Mouse (Mus musculus) skeletal muscle tissue, adult 2 months (tissue): ENCODE measurements around the gene Trappc2l.
"Not testable (repeated sequence)": the region's sequence is repeated elsewhere in the genome, so short reads cannot be mapped to it uniquely, and the experiment has no call there.

ENCODE experiments used
- DNase-seq: peaks from one replicate; pipeline ENCODE4 v3.0.0-alpha.2; 2012; ENCODE audit warnings: low read depth, low spot score

The Trappc2l gene

GRCm38 (mm10) chr8:122623844-122624642 is 12.6 kb downstream of the Trappc2l start:
- peak; percentile 57 for DNase-seq

DNA sequence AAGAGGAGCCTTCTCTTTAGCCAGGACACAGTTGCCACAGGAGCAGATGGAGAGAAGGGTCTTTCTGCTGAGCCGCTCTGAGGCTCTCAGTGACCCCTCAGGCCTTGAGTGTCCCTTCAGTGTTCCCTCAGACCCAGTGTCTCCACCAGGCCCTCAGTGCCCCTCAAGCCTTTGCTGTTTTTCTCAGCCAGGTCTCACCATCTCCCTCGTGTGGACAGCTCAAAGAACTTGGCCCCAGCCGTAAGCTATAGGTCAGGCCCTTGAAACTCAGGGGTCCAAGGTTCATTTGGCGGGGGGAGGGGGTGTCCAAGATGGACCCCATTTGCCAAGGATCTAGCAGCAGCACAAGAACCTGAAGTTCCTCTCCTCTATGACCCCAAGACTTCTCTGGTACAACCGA is 13.2 kb downstream of the Trappc2l start:
- no peak for DNase-seq

- DNase-seq, result no peak
These were observed 14.4 kb downstream of the Trappc2l start for GRCm38 (mm10) chr8:122625811-122626210.

DNA sequence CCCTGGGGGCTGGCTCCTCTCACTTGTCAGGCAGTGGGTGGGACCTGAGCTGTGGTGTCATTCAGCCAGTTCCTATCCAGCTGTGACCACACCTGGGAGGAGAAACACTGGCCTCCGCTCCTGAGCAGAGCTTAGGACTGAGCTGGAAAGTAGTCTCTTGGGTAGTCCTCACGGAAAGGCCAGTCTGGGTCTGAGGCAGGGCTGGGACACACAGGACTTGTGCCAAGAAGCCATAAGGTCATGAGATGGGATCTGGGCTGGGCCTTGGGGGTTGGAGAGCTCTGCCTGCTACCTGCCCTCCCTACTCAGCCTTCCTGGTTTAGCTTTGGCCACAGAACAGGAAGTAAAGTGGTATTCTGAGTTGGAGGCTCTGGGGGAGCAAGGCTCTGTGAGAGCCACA is 15.5 kb downstream of the Trappc2l start:
- no peak for DNase-seq

- DNase-seq, result no peak
These were observed 17.9 kb downstream of the Trappc2l start for GRCm38 (mm10) chr8:122629388-122629787.

DNA sequence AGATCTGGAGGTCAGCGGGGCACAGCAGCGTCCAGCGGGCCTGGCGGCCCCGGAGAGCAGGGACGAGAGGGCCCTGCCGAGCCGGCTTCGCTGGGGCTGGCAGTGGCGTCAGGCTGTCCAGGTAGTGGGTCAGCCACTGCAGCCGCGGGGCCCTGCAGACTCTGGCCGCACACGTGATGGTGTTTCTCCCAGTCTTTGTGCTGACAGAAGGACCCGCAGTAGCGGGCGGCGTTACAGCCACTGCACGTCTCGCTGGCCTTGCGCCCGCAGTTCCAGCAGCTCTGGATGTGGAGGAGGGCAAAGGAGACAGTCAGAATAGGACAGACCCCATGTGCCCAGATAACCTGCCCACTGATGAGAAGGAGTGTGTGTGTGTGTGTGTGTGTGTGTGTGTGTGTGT is 19.3 kb downstream of the Trappc2l start:
- no peak for DNase-seq

GRCm38 (mm10) chr8:122632134-122632533 is 20.7 kb downstream of the Trappc2l start:
- DNase-seq, result not testable (repeated sequence)

- DNase-seq, result no peak
These were observed 21.8 kb downstream of the Trappc2l start for GRCm38 (mm10) chr8:122633205-122633604.

- DNase-seq, result no peak
These were observed 24.7 kb downstream of the Trappc2l start for GRCm38 (mm10) chr8:122635878-122636802.

DNA sequence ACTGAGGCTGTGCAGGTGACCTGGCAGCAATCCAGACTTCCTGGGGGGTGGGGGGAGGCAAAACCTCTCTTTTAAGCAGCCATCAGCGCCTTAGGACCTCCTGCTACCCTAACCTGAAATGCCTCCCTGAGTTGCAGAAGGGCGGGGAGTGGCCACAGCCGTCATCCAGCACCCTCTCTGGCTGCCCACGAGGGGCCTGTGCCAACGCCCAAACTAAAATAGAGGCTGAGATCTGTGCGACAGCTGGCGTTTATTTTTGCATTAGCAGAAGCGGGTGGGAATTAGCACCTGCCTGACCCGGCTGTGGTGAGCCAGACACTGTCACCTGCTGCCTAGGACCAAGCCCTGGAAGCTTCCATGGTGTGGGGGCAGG is 25.3 kb downstream of the Trappc2l start:
- DNase-seq, result peak; percentile 94

DNA sequence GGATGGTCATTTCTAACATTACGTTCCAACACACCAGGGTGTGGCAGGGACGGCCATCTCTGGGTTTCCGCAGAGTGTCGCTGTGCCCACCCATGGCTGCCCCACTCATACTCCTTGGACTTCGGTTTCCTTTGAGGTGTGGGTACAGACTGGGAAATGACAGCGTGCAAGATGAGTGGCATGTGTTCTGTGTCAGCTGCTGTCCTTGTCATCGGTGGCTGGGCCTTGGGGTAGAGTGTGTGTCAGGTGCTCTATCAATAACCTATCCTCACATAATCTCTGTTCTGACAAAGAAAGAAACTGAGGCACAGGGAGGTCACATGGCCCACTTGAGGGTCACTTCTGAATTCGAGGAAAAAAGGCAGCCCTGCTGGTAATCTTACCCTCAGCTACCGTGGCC is 25.8 kb downstream of the Trappc2l start:
- DNase-seq, result no peak

- no peak for DNase-seq
These were observed 27.2 kb downstream of the Trappc2l start for GRCm38 (mm10) chr8:122638601-122639000.

DNA sequence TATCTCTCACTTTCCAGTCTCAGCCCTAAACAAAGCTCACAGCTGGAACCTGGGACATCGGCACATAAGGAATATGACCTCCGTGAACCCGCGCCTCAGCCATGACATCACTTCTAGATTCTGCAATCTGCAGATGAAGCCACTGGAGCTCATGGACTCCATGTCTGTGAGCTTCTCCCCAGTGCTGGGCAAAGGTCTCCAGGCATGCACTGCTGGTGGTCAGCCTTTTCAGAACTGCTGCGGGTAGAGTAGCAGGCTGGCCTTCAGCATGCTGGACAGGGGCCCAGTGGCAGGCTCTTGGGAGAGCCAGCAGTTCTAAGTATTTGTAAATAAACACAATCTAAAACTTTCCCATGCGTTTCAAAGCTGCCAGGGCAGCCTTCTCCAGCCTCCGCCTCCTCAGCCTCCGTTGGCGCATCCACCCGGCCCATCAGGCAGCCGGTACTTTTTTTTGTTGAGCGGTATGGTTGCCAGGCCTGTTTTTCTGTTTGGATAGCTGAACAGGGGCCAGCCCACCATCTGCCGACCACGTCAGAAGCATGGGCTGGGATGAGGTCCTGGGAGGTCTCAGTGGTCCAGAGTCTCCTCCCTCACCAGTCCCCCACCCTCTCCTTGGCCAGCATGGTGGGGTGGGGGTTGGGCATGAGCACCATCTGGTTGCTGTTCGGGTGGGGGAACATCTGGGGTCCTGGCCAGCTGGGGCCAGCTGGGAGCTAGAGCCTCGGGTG is 28.2 kb downstream of the Trappc2l start:
- DNase-seq, result peak; percentile 72

- DNase-seq, result no peak
These were observed 29.4 kb downstream of the Trappc2l start for GRCm38 (mm10) chr8:122640825-122641224.

GRCm38 (mm10) chr8:122641406-122641805 is 30.0 kb downstream of the Trappc2l start:
- no peak for DNase-seq

GRCm38 (mm10) chr8:122642071-122642470 is 30.6 kb downstream of the Trappc2l start:
- DNase-seq, result no peak

DNA sequence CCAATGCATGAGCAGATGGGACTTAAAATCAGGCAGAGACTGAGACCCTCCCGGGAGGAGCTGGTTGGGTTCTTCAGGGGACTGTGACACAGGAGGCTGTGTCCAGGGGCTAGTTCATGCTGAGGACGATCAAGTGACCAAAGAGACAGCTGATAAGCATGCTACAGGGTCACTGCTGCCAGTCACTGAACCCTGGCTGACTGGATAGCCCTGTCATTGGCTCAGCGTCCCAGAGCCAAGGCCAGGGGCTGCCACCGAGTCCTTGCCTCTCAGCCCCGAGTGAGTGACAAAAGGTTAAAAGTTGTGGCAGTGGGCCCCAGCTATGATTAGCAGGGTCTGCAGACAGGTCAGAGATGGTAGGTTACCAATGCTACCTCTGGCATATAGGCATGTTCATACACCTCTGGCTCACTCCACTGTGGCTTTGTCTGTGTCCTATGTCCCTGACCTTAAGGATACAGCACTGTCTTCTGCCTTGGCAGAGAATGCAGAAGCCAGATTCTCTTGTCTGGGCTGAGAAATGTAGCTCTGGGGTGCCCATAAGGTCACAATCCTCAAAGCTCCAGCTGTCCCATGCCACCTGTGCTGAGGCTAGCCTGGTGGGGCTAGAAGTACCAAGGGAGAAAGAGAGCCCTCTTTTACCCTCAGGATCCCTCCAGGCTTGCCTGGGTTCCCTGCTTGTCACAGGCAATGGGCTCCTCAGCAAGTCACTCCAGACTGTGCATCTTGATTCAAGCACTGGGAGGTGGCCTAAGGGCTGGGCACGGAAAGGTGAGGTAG is 32.9 kb downstream of the Trappc2l start:
- DNase-seq, result no peak

GRCm38 (mm10) chr8:122646337-122646736 is 34.9 kb downstream of the Trappc2l start:
- DNase-seq, result peak; percentile 57

- no peak for DNase-seq
These were observed 36.9 kb downstream of the Trappc2l start for GRCm38 (mm10) chr8:122648192-122648970.

GRCm38 (mm10) chr8:122651326-122651921 is 40.0 kb downstream of the Trappc2l start:
- DNase-seq, result peak; percentile 98
